Comparison of ENCODE assay signal across 22 mouse cellular contexts in the genomic region with DNA sequence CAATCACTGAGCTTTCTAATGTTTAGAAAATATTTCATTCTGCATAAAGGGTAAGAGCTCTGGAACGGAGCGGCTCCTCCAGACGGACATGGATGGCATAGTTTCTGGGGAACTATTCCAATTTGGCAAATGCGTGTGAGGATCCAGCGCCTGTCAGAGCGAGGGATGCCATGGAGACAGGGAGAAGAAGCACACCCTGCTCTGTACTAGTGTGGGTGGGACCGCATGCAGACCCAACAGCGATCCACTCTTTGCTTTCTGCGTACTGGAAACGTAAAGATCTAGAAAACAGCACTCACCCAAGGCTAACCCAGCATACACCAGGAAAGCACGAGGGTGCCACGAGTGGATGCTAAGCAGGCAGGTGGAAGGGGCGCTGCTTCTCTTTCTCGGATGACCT.
DNase-seq lines count a peak whose midpoint lies in the region; ATAC-seq and TF ChIP-seq lines count a peak whose summit lies in the region.
"Had no signal": no experiment of that assay in that cellular context is flagged by ENCODE, and none has a peak within 500 bp of the region (broad histone marks: within the 10 kb centered on the region; RNA-seq: fewer than 3 reads in every experiment).

No protein-coding gene starts in this region.

- H3K4me3 ChIP-seq in layer of hippocampus, adult 2 months = peak overlapping the region; percentile 25; the same call in 1 of the 2 replicates
- H3K4me3 ChIP-seq: erythroblast, embryonic 14.5 days; heart, embryonic 12.5 days; hindbrain, embryonic 15.5 days; limb, embryonic 10.5 days; midbrain, embryonic 10.5 days; neural tube, embryonic 12.5 days had no signal

- intact Hi-C loops in left cerebral cortex, postnatal 14 days (cut with DNase I) = no loop called here

- no peak for DNase-seq in frontal cortex, postnatal 25 days (ENCODE audit: low spot score in 2 of 2)
- peak; percentile 86 for DNase-seq in brain, adult 2 months (ENCODE audit: low read depth, low spot score)
- DNase-seq in layer of hippocampus, adult 2 months (ENCODE audit: low spot score in 2 of 2) = peak; percentile 67 to 85
- peak; percentile 68 to 82 for DNase-seq in left cerebral cortex, postnatal 14 days (ENCODE audit: low spot score in 2 of 2)
- no peak for DNase-seq in kidney, postnatal 36 days
- DNase-seq in spleen, postnatal 10 days (ENCODE audit: low spot score in 2 of 2) = no peak
- no peak for DNase-seq in gastrocnemius, postnatal 10 days
- DNase-seq: adrenal gland, adult 8-10 months; cerebellum, adult 18-20 months; gastrocnemius, postnatal 36 days; kidney, adult 11 months; kidney, postnatal 14 days; lung, adult 2 months; lung, postnatal 36 days; thymus, adult 2 months had no signal

- peak overlapping the region; percentile 83 for H3K27ac ChIP-seq in layer of hippocampus, adult 2 months
- H3K27ac ChIP-seq: hindbrain, embryonic 15.5 days; limb, embryonic 10.5 days; midbrain, embryonic 10.5 days; neural tube, embryonic 12.5 days had no signal

- no peak for TF ChIP-seq CTCF in layer of hippocampus, adult 2 months (conservative IDR thresholded peaks at IDR 0.05)

- peak; percentile 98 for ATAC-seq in frontal cortex, adult (ENCODE audit: low TSS enrichment)

Comparison
In these comparisons a context has a peak if more than half of its experiments do, and no peak if none do; other contexts are left out.
1. DNase-seq: peak in brain, adult 2 months (single experiment), layer of hippocampus, adult 2 months (2 of 2) and left cerebral cortex, postnatal 14 days (2 of 2); none in frontal cortex, postnatal 25 days (0 of 2), kidney, postnatal 36 days (0 of 2), spleen, postnatal 10 days (0 of 2) and gastrocnemius, postnatal 10 days (single experiment).